Mouse (Mus musculus) CH12F3 (cell line): ENCODE data around the gene Hcfc2.

Experiments used
- in situ Hi-C: fragments of 300-500 bp; cut with MboI; formaldehyde crosslinking; loops from 2 replicates; pipeline ENCODE4 v1.14.3; 2020; ENCODE audit warnings: low sequenced_read_pairs

The Hcfc2 gene

GRCm38 (mm10) chr10:82695956-82696355 lies at the start of gene Hcfc2:
Gene Hcfc2 (plus strand): TSS chr10:82696160.
- in situ Hi-C loops: no loop called here

GRCm38 (mm10) chr10:82647205-82647811 lies 48.7 kb upstream of the Hcfc2 start:
- in situ Hi-C loops: no loop called here

GRCm38 (mm10) chr10:82651221-82651620 lies 44.7 kb upstream of the Hcfc2 start:
- in situ Hi-C loops: no loop called here

- in situ Hi-C loops: no loop called here
These were observed 43.3 kb upstream of the Hcfc2 start for GRCm38 (mm10) chr10:82652625-82653024.

GRCm38 (mm10) chr10:82654581-82654980 lies 41.4 kb upstream of the Hcfc2 start:
- in situ Hi-C loops: no loop called here

- in situ Hi-C loops: no loop called here
These were observed 34.1 kb upstream of the Hcfc2 start for GRCm38 (mm10) chr10:82661820-82662219.

- in situ Hi-C loops: no loop called here
These were observed 33.5 kb upstream of the Hcfc2 start for GRCm38 (mm10) chr10:82662267-82662990.

GRCm38 (mm10) chr10:82663289-82663688 lies 32.7 kb upstream of the Hcfc2 start:
- in situ Hi-C loops: no loop called here

GRCm38 (mm10) chr10:82665951-82666350 lies 30.0 kb upstream of the Hcfc2 start:
- in situ Hi-C loops: no loop called here

GRCm38 (mm10) chr10:82666436-82667234 lies 29.3 kb upstream of the Hcfc2 start:
- in situ Hi-C loops: no loop called here

- in situ Hi-C loops: no loop called here
These were observed 25.8 kb upstream of the Hcfc2 start for GRCm38 (mm10) chr10:82670205-82670604.

- in situ Hi-C loops: no loop called here
These were observed 19.0 kb upstream of the Hcfc2 start for GRCm38 (mm10) chr10:82676949-82677348.

GRCm38 (mm10) chr10:82680769-82681168 lies 15.2 kb upstream of the Hcfc2 start:
- in situ Hi-C loops: no loop called here

GRCm38 (mm10) chr10:82681639-82682038 lies 14.3 kb upstream of the Hcfc2 start:
- in situ Hi-C loops: no loop called here

- in situ Hi-C loops: no loop called here
These were observed 10.5 kb upstream of the Hcfc2 start for GRCm38 (mm10) chr10:82685440-82685839.

- in situ Hi-C loops: no loop called here
These were observed 6.2 kb upstream of the Hcfc2 start for GRCm38 (mm10) chr10:82689681-82690211.

GRCm38 (mm10) chr10:82690494-82690893 lies 5.5 kb upstream of the Hcfc2 start, which contains the start of gene Glt8d2:
Gene Glt8d2 (minus strand): TSS chr10:82690650.
- in situ Hi-C loops: no loop called here

- in situ Hi-C loops: no loop called here
These were observed 606 bp downstream of the Hcfc2 start for GRCm38 (mm10) chr10:82696453-82697079.

- in situ Hi-C loops: no loop called here
These were observed 1.4 kb downstream of the Hcfc2 start for GRCm38 (mm10) chr10:82697305-82697898.

GRCm38 (mm10) chr10:82698712-82699261 lies 2.8 kb downstream of the Hcfc2 start:
- in situ Hi-C loops: no loop called here
